Mouse (Mus musculus) embryonic stem cell, embryonic (primary cell): ENCODE results near the gene Mafb.

Experiments
- CTCF ChIA-PET, 4 experiments: fragments of 300-600 bp in 2 of 4; fragments of 350-600 bp in 2 of 4; sonication (Branson Sonifier 250); formaldehyde crosslinking; loops; one replicate each; lab custom pipeline; 2022; ENCODE audit warnings: inconsistent platforms in 2 of 4; lab: Charles Lee
- POLR2A ChIA-PET, 4 experiments: fragments of 300-600 bp in 2 of 4; fragments of 350-600 bp in 2 of 4; sonication (Branson Sonifier 250); formaldehyde crosslinking; loops; one replicate each; lab custom pipeline; 2022; ENCODE audit warnings: antibody characterized with exemption in 4 of 4, inconsistent platforms in 1 of 4; lab: Charles Lee

Gene Mafb

GRCm38 (mm10) chr2:160366980-160367338 is at the start of gene Mafb:
Mafb (minus strand) TSS chr2:160367065.
- POLR2A ChIA-PET, result interaction anchor here in 3 of 4 experiments (0.5 to 2.1 kb wide), 9 partner anchors 10 to 1503 kb away, joined by 3 to 8 read pairs (median 3); no protein-coding TSS in a partner anchor
- CTCF ChIA-PET, result interaction anchor here (0.6 to 3.9 kb wide), 24 partner anchors 12 to 1826 kb away, joined by 3 to 23 read pairs (median 4); partner anchors contain the start of gene Chd6 (in 1 of the 4)

- POLR2A ChIA-PET, result interaction anchor here in 2 of 4 experiments (0.5 to 1.1 kb wide), 2 partner anchors 102 to 180 kb away, joined by 3 read pairs; no protein-coding TSS in a partner anchor
- CTCF ChIA-PET, result interaction anchor here (0.5 to 5.6 kb wide), 8 partner anchors 13 to 172 kb away, joined by 3 to 79 read pairs (median 4); no protein-coding TSS in a partner anchor
Observed at GRCm38 (mm10) chr2:160415161-160415560, 48.3 kb upstream of the Mafb start.

- ChIA-PET POLR2A (interaction anchor here in 3 of 4 experiments (0.5 to 1.2 kb wide), 4 partner anchors 102 to 179 kb away, joined by 3 to 5 read pairs (median 3); no protein-coding TSS in a partner anchor), CTCF (interaction anchor here (0.7 to 5.6 kb wide), 13 partner anchors 13 to 173 kb away, joined by 3 to 79 read pairs (median 5); no protein-coding TSS in a partner anchor)
Observed at GRCm38 (mm10) chr2:160414736-160415135, 47.9 kb upstream of the Mafb start.

GRCm38 (mm10) chr2:160413982-160414381 is 47.1 kb upstream of the Mafb start:
- POLR2A ChIA-PET, result interaction anchor here (0.6 to 1.9 kb wide), 6 partner anchors 47 to 170 kb away, joined by 3 to 5 read pairs (median 4); partner anchors contain the start of gene Mafb (in 1 of the 4)
- CTCF ChIA-PET, result interaction anchor here (0.6 to 5.6 kb wide), 29 partner anchors 8 to 1888 kb away, joined by 3 to 79 read pairs (median 4); no protein-coding TSS in a partner anchor

- ChIA-PET CTCF (interaction anchor here (0.5 to 5.6 kb wide), 17 partner anchors 14 to 1549 kb away, joined by 3 to 79 read pairs (median 3); no protein-coding TSS in a partner anchor), POLR2A (interaction anchor here in 3 of 4 experiments (1.1 to 1.9 kb wide), 5 partner anchors 8 to 171 kb away, joined by 3 to 6 read pairs (median 5); partner anchors contain the start of gene Mafb (in 1 of the 3))
Observed at GRCm38 (mm10) chr2:160413055-160413454, 46.2 kb upstream of the Mafb start.

- ChIA-PET POLR2A (interaction anchor here in 2 of 4 experiments (0.6 to 1.9 kb wide), 5 partner anchors 9 to 167 kb away, joined by 3 to 6 read pairs (median 3); no protein-coding TSS in a partner anchor), CTCF (interaction anchor here in 1 of 4 experiments (1.9 kb wide), 1 partner anchor 174 kb away, joined by 6 read pairs; no protein-coding TSS in a partner anchor)
Observed at GRCm38 (mm10) chr2:160411431-160411830, 44.6 kb upstream of the Mafb start.

- ChIA-PET POLR2A (interaction anchor here in 1 of 4 experiments (1.3 kb wide), 1 partner anchor 9 kb away, joined by 3 read pairs; no protein-coding TSS in a partner anchor), CTCF (interaction anchor here (0.6 to 2.4 kb wide), 19 partner anchors 10 to 964 kb away, joined by 3 to 33 read pairs (median 3); no protein-coding TSS in a partner anchor)
Observed at GRCm38 (mm10) chr2:160407720-160408119, 40.9 kb upstream of the Mafb start.

GRCm38 (mm10) chr2:160397747-160398146 is 30.9 kb upstream of the Mafb start:
- ChIA-PET CTCF (interaction anchor here (0.5 to 2.5 kb wide), 15 partner anchors 10 to 1534 kb away, joined by 3 to 10 read pairs (median 5); partner anchors contain the start of gene Mafb (in 1 of the 4)), POLR2A (interaction anchor here in 2 of 4 experiments (0.5 to 1.0 kb wide), 6 partner anchors 10 to 856 kb away, joined by 3 to 4 read pairs (median 3); no protein-coding TSS in a partner anchor)

GRCm38 (mm10) chr2:160394735-160395134 is 27.9 kb upstream of the Mafb start:
- POLR2A ChIA-PET, result interaction anchor here in 2 of 4 experiments (0.7 to 1.2 kb wide), 4 partner anchors 18 to 658 kb away, joined by 3 to 4 read pairs (median 3); no protein-coding TSS in a partner anchor
- CTCF ChIA-PET, result interaction anchor here in 2 of 4 experiments (0.7 to 0.8 kb wide), 3 partner anchors 16 to 184 kb away, joined by 3 read pairs; no protein-coding TSS in a partner anchor

GRCm38 (mm10) chr2:160392648-160393047 is 25.8 kb upstream of the Mafb start:
- ChIA-PET CTCF (interaction anchor here in 1 of 4 experiments (0.6 kb wide), 1 partner anchor 519 kb away, joined by 3 read pairs; no protein-coding TSS in a partner anchor), POLR2A (interaction anchor here in 1 of 4 experiments (0.6 kb wide), 1 partner anchor 18 kb away, joined by 3 read pairs; no protein-coding TSS in a partner anchor)

GRCm38 (mm10) chr2:160388596-160388995 is 21.7 kb upstream of the Mafb start:
- POLR2A ChIA-PET, result interaction anchor here in 1 of 4 experiments (0.7 kb wide), 1 partner anchor 67 kb away, joined by 3 read pairs; no protein-coding TSS in a partner anchor
- CTCF ChIA-PET, result interaction anchor here in 2 of 4 experiments (0.6 to 1.0 kb wide), 2 partner anchors 190 to 192 kb away, joined by 4 to 6 read pairs; no protein-coding TSS in a partner anchor

GRCm38 (mm10) chr2:160383418-160383817 is 16.6 kb upstream of the Mafb start:
- ChIA-PET POLR2A (interaction anchor here in 1 of 4 experiments (0.6 kb wide), 1 partner anchor 21 kb away, joined by 3 read pairs; no protein-coding TSS in a partner anchor), CTCF (no interaction called here)

GRCm38 (mm10) chr2:160378271-160378670 is 11.4 kb upstream of the Mafb start:
- POLR2A ChIA-PET, result no interaction called here
- CTCF ChIA-PET, result interaction anchor here in 2 of 4 experiments (0.6 to 2.5 kb wide), 3 partner anchors 20 to 692 kb away, joined by 3 to 14 read pairs (median 6); no protein-coding TSS in a partner anchor

GRCm38 (mm10) chr2:160376236-160376635 is 9.4 kb upstream of the Mafb start:
- ChIA-PET CTCF (interaction anchor here in 1 of 4 experiments (1.5 to 1.8 kb wide), 3 partner anchors 38 to 226 kb away, joined by 3 to 7 read pairs (median 4); no protein-coding TSS in a partner anchor), POLR2A (interaction anchor here in 2 of 4 experiments (0.6 to 2.0 kb wide), 3 partner anchors 9 to 1527 kb away, joined by 3 to 8 read pairs (median 3); partner anchors contain the start of gene Mafb (in 1 of the 2))

- ChIA-PET CTCF (interaction anchor here in 1 of 4 experiments (0.6 kb wide), 1 partner anchor 20 kb away, joined by 4 read pairs; no protein-coding TSS in a partner anchor), POLR2A (interaction anchor here in 1 of 4 experiments (0.6 kb wide), 2 partner anchors 9 to 216 kb away, joined by 3 read pairs; no protein-coding TSS in a partner anchor)
Observed at GRCm38 (mm10) chr2:160369653-160370420, 3.0 kb upstream of the Mafb start.

- CTCF ChIA-PET, result interaction anchor here (0.5 to 3.9 kb wide), 27 partner anchors 14 to 1505 kb away, joined by 3 to 23 read pairs (median 5); partner anchors contain the start of gene Chd6 (in 1 of the 4)
- POLR2A ChIA-PET, result interaction anchor here in 2 of 4 experiments (0.6 to 2.1 kb wide), 13 partner anchors 8 to 1823 kb away, joined by 3 to 8 read pairs (median 3); partner anchors contain the start of gene Top1 (in 1 of the 2)
Observed at GRCm38 (mm10) chr2:160368422-160369357, 1.8 kb upstream of the Mafb start.
